Mouse (Mus musculus): ENCODE results near the gene Mfap5. TPM values are rescaled to one million over a fixed set of nuclear protein-coding genes. Genes with fewer than 3 reads are reported as not detected.
"Not testable (repeated sequence)": the region's sequence is repeated elsewhere in the genome, so short reads cannot be mapped to it uniquely, and the experiment has no call there.

Mfap5 gene
- polyA plus RNA-seq, 1 experiment from 2014 or later, result 3.6 TPM

- no peaks in the 10 kb centered on the region for H3K36me3 ChIP-seq (ENCODE audit: control insufficient read depth, insufficient read depth, low read length)
- H3K4me3 ChIP-seq (ENCODE audit: low read length), result no peak overlapping the region
- H3K9ac ChIP-seq (ENCODE audit: low read depth, low read length), result no peak overlapping the region
- no peak for ATAC-seq
- H3K4me2 ChIP-seq (ENCODE audit: low read length), result no peak overlapping the region
- no peaks in the 10 kb centered on the region for H3K9me3 ChIP-seq (ENCODE audit: control insufficient read depth, low read length)
- WGBS, result 97% methylated on average over 9 of the region's 9 CpGs
- no peak overlapping the region for H3K27ac ChIP-seq (ENCODE audit: low read depth, low read length)
- 0 out of 2 replicates have a peak, but pooled peaks cover 3% of the 10 kb centered on the region for H3K27me3 ChIP-seq (replicated peaks; ENCODE audit: control insufficient read depth, insufficient read depth, low read length)
- peaks cover 4% of the 10 kb centered on the region for H3K4me1 ChIP-seq (ENCODE audit: control insufficient read depth, insufficient read depth, low read depth, low read length)
Measured at GRCm38 (mm10) chr6:122565070-122565784, 59.6 kb downstream of the Mfap5 start.

DNA sequence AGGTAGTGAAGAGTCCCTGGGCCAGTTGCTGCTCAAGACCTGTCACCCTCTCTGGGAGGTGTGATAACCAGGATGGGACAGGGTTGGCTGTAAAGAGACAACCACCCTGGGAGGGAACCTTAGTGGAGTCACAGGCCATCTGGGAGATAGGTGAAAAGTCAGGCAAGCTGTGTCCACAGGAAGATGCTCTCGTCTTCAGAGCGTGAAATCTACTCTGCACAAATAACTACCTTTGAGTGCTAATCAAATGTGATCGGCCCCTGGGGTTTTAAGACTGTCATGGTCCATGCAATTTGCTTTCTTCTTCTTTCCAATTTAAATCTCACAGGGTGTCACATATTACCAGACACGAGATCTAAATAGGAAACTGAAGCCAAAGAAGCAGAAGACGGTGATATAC lies 63.5 kb downstream of the Mfap5 start:
- peak; percentile 42; the same call in 1 of the 2 replicates for ATAC-seq
- no peaks in the 10 kb centered on the region for H3K4me1 ChIP-seq (ENCODE audit: control insufficient read depth, insufficient read depth, low read depth, low read length)
- H3K9me3 ChIP-seq (ENCODE audit: control insufficient read depth, low read length), result no peaks in the 10 kb centered on the region
- no peak overlapping the region for H3K4me2 ChIP-seq (ENCODE audit: low read length)
- WGBS, result 49% methylated on average over 5 of the region's 5 CpGs
- no peaks in the 10 kb centered on the region for H3K27me3 ChIP-seq (replicated peaks; ENCODE audit: control insufficient read depth, insufficient read depth, low read length)
- no peak overlapping the region for H3K27ac ChIP-seq (ENCODE audit: low read depth, low read length)
- no peak overlapping the region for H3K9ac ChIP-seq (ENCODE audit: low read depth, low read length)
- no peaks in the 10 kb centered on the region for H3K36me3 ChIP-seq (ENCODE audit: control insufficient read depth, insufficient read depth, low read length)
- no peak overlapping the region for H3K4me3 ChIP-seq (ENCODE audit: low read length)

DNA sequence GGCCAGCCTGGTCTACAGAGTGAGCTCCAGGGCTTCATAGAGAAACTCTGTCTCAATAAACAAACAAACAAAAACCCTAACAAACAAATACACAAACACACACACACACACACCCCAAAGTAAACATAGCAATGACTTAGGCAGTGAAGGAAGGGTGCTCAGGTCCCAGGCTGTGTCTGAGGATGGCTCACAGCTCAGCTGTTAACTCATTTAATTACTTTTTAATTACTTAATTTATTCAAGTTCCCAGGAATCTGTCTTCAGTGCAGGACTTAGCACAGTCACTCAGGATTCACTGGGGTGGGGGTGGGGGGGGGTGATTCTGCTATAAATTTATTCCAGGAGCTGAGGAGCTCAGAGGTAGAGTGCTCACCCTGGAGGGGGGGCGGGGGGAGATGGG lies 64.1 kb downstream of the Mfap5 start:
- H3K4me3 ChIP-seq (ENCODE audit: low read length), result no peak overlapping the region
- no peaks in the 10 kb centered on the region for H3K27me3 ChIP-seq (replicated peaks; ENCODE audit: control insufficient read depth, insufficient read depth, low read length)
- peak; percentile 52; the same call in 1 of the 2 replicates for ATAC-seq
- H3K36me3 ChIP-seq (ENCODE audit: control insufficient read depth, insufficient read depth, low read length), result no peaks in the 10 kb centered on the region
- no peaks in the 10 kb centered on the region for H3K4me1 ChIP-seq (ENCODE audit: control insufficient read depth, insufficient read depth, low read depth, low read length)
- no peaks in the 10 kb centered on the region for H3K9me3 ChIP-seq (ENCODE audit: control insufficient read depth, low read length)
- H3K9ac ChIP-seq (ENCODE audit: low read depth, low read length), result no peak overlapping the region
- WGBS, result 76% methylated on average over 1 of the region's 1 CpGs
- H3K4me2 ChIP-seq (ENCODE audit: low read length), result no peak overlapping the region
- H3K27ac ChIP-seq (ENCODE audit: low read depth, low read length), result no peak overlapping the region

DNA sequence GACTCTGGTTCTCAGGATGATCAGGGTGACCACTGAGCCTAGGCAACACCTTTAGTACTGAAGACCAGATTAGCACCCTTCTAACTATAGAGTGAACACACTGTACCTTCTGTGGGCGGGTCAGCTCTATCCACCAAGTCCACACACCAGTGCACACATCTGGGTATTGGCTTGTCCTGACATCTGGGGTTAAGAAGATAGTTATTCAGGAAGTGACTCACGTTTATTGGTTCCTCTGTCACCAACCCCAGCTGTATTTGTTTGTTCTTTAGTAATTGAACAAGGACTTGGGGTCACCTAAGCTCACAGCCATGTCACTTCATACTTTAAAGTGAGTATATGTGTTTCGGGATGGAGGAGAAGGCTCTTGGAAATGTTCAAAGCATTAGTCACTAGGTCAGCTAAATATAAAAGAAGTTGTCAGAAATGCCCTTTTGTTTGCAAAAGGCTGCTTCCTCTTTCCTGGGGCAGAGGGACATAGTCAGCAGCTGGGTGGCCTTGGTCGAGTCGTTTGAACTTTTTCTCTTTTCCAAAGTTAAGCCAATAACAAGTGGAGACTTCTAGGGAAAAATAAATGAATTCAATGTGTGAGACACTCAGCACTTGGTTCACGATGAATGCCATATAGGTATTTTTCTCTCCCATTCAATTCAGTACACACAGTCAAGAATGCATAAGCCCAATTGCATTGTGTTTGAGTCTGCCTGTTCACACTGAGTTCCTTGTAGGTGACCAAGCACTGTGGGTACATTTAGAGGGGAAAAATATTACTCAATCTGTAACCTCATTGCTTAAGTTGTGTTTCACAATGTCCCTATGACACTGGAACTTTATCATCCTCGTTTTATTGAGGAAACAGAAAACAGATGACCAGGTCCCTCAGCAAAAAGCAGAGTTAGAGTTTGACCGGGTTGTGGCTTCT lies 65.3 kb downstream of the Mfap5 start:
- Histone ChIP-seq H3K9me3 (ENCODE audit: control insufficient read depth, low read length) (no peaks in the 10 kb centered on the region), H3K27ac (ENCODE audit: low read depth, low read length) (no peak overlapping the region), H3K9ac (ENCODE audit: low read depth, low read length) (no peak overlapping the region), H3K27me3 (replicated peaks; ENCODE audit: control insufficient read depth, insufficient read depth, low read length) (no peaks in the 10 kb centered on the region), H3K36me3 (ENCODE audit: control insufficient read depth, insufficient read depth, low read length) (no peaks in the 10 kb centered on the region), H3K4me1 (ENCODE audit: control insufficient read depth, insufficient read depth, low read depth, low read length) (no peaks in the 10 kb centered on the region), H3K4me3 (ENCODE audit: low read length) (no peak overlapping the region), H3K4me2 (ENCODE audit: low read length) (no peak overlapping the region)
- WGBS, result 73% methylated on average over 8 of the region's 8 CpGs
- ATAC-seq, result no peak

- no peaks in the 10 kb centered on the region for H3K36me3 ChIP-seq (ENCODE audit: control insufficient read depth, insufficient read depth, low read length)
- H3K4me2 ChIP-seq (ENCODE audit: low read length), result no peak overlapping the region
- no peaks in the 10 kb centered on the region for H3K27me3 ChIP-seq (replicated peaks; ENCODE audit: control insufficient read depth, insufficient read depth, low read length)
- no peak for ATAC-seq
- 88% methylated on average over 3 of the region's 3 CpGs for WGBS
- H3K27ac ChIP-seq (ENCODE audit: low read depth, low read length), result no peak overlapping the region
- no peak overlapping the region for H3K4me3 ChIP-seq (ENCODE audit: low read length)
- no peaks in the 10 kb centered on the region for H3K4me1 ChIP-seq (ENCODE audit: control insufficient read depth, insufficient read depth, low read depth, low read length)
- no peaks in the 10 kb centered on the region for H3K9me3 ChIP-seq (ENCODE audit: control insufficient read depth, low read length)
- H3K9ac ChIP-seq (ENCODE audit: low read depth, low read length), result no peak overlapping the region
Measured at GRCm38 (mm10) chr6:122571617-122571959, 65.9 kb downstream of the Mfap5 start.

DNA sequence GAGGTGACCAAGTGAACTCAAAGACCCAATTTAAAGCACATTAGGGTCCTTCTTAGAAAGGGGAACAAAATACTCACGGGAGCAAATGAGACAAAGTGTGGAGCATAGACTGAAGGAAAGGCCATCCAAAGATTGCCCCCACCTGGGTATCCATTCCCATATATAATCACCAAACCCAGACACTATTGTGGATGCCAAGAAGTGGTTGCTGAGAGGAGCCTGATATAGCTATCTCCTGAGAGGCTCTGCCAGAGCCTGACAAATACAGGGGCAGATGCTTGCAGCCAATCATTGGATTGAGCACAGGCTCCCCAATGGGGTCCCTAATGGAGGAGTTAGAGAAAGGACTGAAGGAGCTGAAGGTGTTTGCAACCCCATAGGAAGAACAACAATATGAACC lies 69.4 kb downstream of the Mfap5 start:
- not testable (repeated sequence) for ATAC-seq; H3K4me2 ChIP-seq (ENCODE audit: low read length); H3K27me3 ChIP-seq (replicated peaks; ENCODE audit: control insufficient read depth, insufficient read depth, low read length); H3K27ac ChIP-seq (ENCODE audit: low read depth, low read length); H3K4me1 ChIP-seq (ENCODE audit: control insufficient read depth, insufficient read depth, low read depth, low read length); H3K4me3 ChIP-seq (ENCODE audit: low read length); H3K36me3 ChIP-seq (ENCODE audit: control insufficient read depth, insufficient read depth, low read length); H3K9me3 ChIP-seq (ENCODE audit: control insufficient read depth, low read length); H3K9ac ChIP-seq (ENCODE audit: low read depth, low read length)
- WGBS, result 96% methylated on average over 1 of the region's 1 CpGs

GRCm38 (mm10) chr6:122577030-122577429 lies 71.4 kb downstream of the Mfap5 start:
- no peaks in the 10 kb centered on the region for H3K4me1 ChIP-seq (ENCODE audit: control insufficient read depth, insufficient read depth, low read depth, low read length)
- H3K4me2 ChIP-seq (ENCODE audit: low read length), result no peak overlapping the region
- ATAC-seq, result no peak
- no peak overlapping the region for H3K4me3 ChIP-seq (ENCODE audit: low read length)
- WGBS, result 88% methylated on average over 3 of the region's 3 CpGs
- no peak overlapping the region for H3K9ac ChIP-seq (ENCODE audit: low read depth, low read length)
- no peaks in the 10 kb centered on the region for H3K27me3 ChIP-seq (replicated peaks; ENCODE audit: control insufficient read depth, insufficient read depth, low read length)
- H3K27ac ChIP-seq (ENCODE audit: low read depth, low read length), result no peak overlapping the region
- H3K9me3 ChIP-seq (ENCODE audit: control insufficient read depth, low read length), result no peaks in the 10 kb centered on the region
- H3K36me3 ChIP-seq (ENCODE audit: control insufficient read depth, insufficient read depth, low read length), result no peaks in the 10 kb centered on the region

Other genes starting within 250 kb of the Mfap5 start
- gene Klrg1, start 223.0 kb upstream of the Mfap5 start, polyA plus RNA-seq (2015; fragmentation: Nextera tagmentation; extraction: Ambion mirVana), result 0.99 and 1.1 TPM in 2 replicates
- 51.8 and 53.1 TPM in 2 replicates for gene M6pr, start 197.1 kb upstream of the Mfap5 start, polyA plus RNA-seq (2015; fragmentation: Nextera tagmentation; extraction: Ambion mirVana)
- gene Phc1, start 165.3 kb upstream of the Mfap5 start, polyA plus RNA-seq (2015; fragmentation: Nextera tagmentation; extraction: Ambion mirVana), result 21.1 and 27.2 TPM in 2 replicates
- gene Rimklb, start 7.1 kb upstream of the Mfap5 start, polyA plus RNA-seq (2015; fragmentation: Nextera tagmentation; extraction: Ambion mirVana), result 105 and 116 TPM in 2 replicates
- gene Aicda, start 48.0 kb downstream of the Mfap5 start, polyA plus RNA-seq (2015; fragmentation: Nextera tagmentation; extraction: Ambion mirVana), result 0.33 and 0.54 TPM in 2 replicates
- gene Apobec1, start 96.6 kb downstream of the Mfap5 start, polyA plus RNA-seq (2015; fragmentation: Nextera tagmentation; extraction: Ambion mirVana), result 1.3 and 2.8 TPM in 2 replicates
- 0.06 TPM in 1 of 2 replicates, not detected in the other for gene Gdf3, start 104.2 kb downstream of the Mfap5 start, polyA plus RNA-seq (2015; fragmentation: Nextera tagmentation; extraction: Ambion mirVana)
- gene Dppa3, start 120.6 kb downstream of the Mfap5 start, polyA plus RNA-seq (2015; fragmentation: Nextera tagmentation; extraction: Ambion mirVana), result not detected in 2 replicates
- 0.08 and 0.25 TPM in 2 replicates for gene Nanog, start 201.6 kb downstream of the Mfap5 start, polyA plus RNA-seq (2015; fragmentation: Nextera tagmentation; extraction: Ambion mirVana)

Measured in hindbrain, embryonic 16.5 days (tissue).